Mouse (Mus musculus): ENCODE data around the gene Flvcr1.
"Not testable (repeated sequence)": the region's sequence is repeated elsewhere in the genome, so short reads cannot be mapped to it uniquely, and the experiment has no call there.

DNA sequence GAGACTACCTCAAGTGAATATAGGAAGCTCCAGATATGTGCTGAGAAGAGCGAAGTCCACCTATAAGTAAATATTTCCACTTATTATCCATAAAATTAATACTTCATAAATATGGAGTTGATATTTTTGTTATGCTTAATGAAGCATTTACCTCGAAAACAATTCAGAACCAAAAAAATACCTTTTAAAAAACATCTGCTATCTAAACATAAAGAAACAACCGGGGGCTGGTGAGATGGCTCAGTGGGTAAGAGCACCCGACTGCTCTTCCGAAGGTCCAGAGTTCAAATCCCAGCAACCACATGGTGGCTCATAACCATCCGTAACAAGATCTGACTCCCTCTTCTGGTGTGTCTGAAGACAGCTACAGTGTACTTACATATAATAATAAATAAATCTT is 2.2 kb downstream of the Flvcr1 start:
- not testable (repeated sequence) for TF ChIP-seq POLR2A (IDR thresholded peaks at IDR 0.05; ENCODE audit: insufficient read depth, low read depth, low read length); EP300 (IDR thresholded peaks at IDR 0.05; ENCODE audit: insufficient read depth, low read depth, low read length); CTCF (IDR thresholded peaks at IDR 0.05)
